Mouse (Mus musculus): ENCODE results near the gene Gp1ba.

Gene Gp1ba

DNA sequence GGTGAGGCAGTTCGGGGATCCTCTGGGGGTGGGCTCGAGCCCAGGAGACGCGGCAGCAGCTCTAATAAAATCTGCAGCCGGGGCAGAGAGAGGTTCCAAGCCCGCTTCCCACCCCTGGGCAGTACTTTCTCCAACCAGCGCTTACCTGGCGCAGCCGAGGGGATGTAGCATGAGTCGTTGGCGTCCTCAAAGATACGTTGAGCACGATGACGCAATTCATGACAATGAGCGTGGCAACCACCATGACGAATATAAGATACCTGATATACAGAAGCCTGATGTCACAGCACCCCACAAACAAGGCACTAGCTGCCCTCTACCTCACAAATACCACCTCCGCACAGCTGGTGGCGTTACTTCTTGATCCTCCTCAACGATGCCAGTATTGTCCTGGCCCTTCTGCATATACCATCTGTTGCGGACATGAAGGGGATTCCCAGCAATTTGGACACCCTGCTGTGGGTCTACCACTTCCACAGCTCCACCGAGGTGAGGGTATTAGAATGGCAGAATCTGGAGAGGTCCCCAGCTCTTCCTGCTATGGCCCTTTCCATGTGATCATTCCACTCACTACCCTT is 23.3 kb upstream of the Gp1ba start, which contains the start of gene 4930544D05Rik:
4930544D05Rik (plus strand) TSS at position 333 of the 578 bp plus-strand sequence.
- Histone ChIP-seq H3K27me3 (ENCODE audit: control insufficient read depth, insufficient read depth, low read length, poor library complexity, severe bottlenecking) (no peaks in the 10 kb centered on the region), H3K36me3 (ENCODE audit: control insufficient read depth, insufficient read depth, low read length, poor library complexity, severe bottlenecking) (no peaks in the 10 kb centered on the region)
- peak; percentile 49 for DNase-seq (ENCODE audit: low read depth, low spot score)

DNA sequence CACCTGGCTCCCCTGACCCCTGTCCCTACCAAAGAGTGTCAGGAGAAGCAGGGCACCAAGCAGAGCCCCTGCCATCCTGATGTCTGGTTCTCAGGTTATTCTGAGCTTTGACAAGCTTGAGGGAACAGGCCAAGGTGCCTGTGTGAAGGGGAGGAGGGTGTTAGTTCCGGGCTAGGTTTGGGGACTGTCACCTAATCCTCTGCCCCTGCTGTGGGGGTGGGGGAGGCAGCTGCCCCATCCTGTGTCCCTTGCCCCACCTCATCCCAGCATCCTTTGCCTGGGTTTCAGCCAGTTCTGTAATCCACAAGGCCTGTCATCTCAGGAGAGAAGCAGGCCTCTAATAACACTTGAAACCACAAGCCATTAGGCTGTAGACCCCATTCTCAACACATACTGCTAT is 19.8 kb upstream of the Gp1ba start, which contains the start of gene Chrne:
Chrne (minus strand) TSS at position 116 of the 400 bp plus-strand sequence.
- H3K36me3 ChIP-seq (ENCODE audit: control insufficient read depth, insufficient read depth, low read length, poor library complexity, severe bottlenecking): no peaks in the 10 kb centered on the region
- H3K27me3 ChIP-seq (ENCODE audit: control insufficient read depth, insufficient read depth, low read length, poor library complexity, severe bottlenecking): no peaks in the 10 kb centered on the region
- no peak for DNase-seq (ENCODE audit: low read depth, low spot score)

DNA sequence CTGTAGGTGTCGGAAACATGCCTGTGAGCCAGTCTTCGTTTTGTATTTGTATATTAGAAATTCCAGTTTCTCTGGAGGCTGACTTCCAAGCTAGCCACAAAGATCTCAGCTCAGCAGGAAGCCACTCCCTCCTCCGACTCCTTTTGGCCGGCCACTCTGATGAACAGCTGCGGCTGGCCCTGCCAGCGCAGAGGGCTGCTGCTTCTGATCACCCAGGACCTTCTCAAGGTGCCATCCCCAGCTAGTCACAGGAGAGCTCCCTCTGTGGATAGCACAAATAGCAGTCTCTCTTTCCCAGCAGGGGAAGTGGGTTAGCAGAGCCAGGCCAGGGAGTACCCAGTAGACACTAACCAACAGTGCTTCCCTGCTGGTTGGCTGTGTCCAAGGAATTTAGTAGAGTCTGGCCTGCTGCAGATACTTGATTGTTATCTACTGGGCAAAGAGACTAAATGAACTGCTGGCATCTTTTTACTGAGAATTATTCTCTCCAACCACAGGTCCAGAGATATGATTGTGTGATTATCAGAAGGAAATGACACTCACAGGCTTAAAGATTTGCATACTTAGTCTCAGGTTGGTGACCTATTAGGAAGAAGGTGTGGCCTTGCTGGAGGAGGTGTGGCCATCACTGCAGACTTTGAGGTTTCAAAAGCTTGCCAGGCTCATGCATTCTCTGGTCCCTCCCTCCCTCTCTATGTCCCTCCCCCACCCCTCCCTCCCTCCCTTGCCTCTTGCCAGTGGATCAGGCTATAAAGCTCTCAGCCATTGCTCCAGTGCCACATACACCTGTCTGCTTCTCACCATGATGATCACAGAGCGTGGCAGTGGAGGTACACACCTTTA is 16.7 kb upstream of the Gp1ba start:
- no peaks in the 10 kb centered on the region for H3K36me3 ChIP-seq (ENCODE audit: control insufficient read depth, insufficient read depth, low read length, poor library complexity, severe bottlenecking)
- peak; percentile 64 for DNase-seq (ENCODE audit: low read depth, low spot score)
- H3K27me3 ChIP-seq (ENCODE audit: control insufficient read depth, insufficient read depth, low read length, poor library complexity, severe bottlenecking): no peaks in the 10 kb centered on the region

DNA sequence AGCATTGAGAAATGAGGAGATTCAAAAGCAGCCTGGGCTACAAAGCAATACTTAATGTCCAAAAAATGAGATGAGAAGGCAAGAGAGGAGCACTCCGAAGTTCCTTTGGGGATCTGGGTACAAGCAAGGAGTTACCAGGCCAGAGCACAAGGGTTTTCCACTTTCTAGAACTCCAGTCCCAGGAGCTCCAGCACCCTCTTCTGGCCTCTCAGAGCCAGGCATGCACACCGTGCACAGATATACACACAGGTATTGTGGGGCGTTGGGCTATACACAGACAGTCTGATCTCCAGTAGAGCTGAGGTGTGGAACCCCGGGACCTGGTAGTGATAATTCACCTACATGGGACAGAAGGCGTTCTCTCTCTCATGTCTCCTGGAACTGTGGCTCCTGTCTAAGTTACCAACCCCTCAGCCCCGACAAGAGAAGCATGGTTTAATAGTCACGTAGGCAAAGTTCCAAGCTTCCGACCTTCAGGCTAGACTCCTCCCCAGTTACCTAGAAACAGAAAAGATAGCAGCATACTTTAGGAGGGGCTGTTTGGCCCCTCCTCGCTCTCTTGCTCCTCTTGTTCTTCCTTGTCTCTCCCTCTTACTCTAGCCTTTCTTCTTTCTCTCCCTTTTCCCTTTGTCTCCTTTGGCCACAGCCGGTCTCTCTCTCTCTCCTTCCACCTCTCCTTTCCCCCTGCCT is 15.7 kb upstream of the Gp1ba start:
- H3K27me3 ChIP-seq (ENCODE audit: control insufficient read depth, insufficient read depth, low read length, poor library complexity, severe bottlenecking): no peaks in the 10 kb centered on the region
- DNase-seq (ENCODE audit: low read depth, low spot score): no peak
- no peaks in the 10 kb centered on the region for H3K36me3 ChIP-seq (ENCODE audit: control insufficient read depth, insufficient read depth, low read length, poor library complexity, severe bottlenecking)

DNA sequence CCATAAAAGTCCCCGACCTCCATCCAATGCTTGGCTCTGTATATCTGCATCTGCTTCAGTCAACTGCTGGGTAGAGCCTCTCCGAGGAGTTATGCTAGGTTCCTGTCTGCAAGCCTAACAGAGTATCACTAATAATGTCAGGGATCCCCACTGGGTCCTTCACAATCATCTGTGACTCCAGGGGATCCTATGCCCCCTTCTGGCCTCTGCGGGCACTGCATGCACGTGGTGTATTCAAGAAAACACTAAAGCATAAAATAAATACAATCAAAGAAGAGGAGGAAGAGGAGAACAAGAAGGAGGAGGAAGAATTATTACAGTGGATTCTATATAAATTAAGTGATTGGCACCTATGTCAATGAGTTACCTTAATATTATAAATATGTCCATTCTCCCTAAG is 13.4 kb upstream of the Gp1ba start:
- no peaks in the 10 kb centered on the region for H3K27me3 ChIP-seq (ENCODE audit: control insufficient read depth, insufficient read depth, low read length, poor library complexity, severe bottlenecking)
- no peaks in the 10 kb centered on the region for H3K36me3 ChIP-seq (ENCODE audit: control insufficient read depth, insufficient read depth, low read length, poor library complexity, severe bottlenecking)
- DNase-seq (ENCODE audit: low read depth, low spot score): peak; percentile 75

GRCm38 (mm10) chr11:70626877-70627276 is 12.0 kb upstream of the Gp1ba start:
- Histone ChIP-seq H3K36me3 (ENCODE audit: control insufficient read depth, insufficient read depth, low read length, poor library complexity, severe bottlenecking) (no peaks in the 10 kb centered on the region), H3K27me3 (ENCODE audit: control insufficient read depth, insufficient read depth, low read length, poor library complexity, severe bottlenecking) (no peaks in the 10 kb centered on the region)
- DNase-seq (ENCODE audit: low read depth, low spot score): no peak

GRCm38 (mm10) chr11:70628431-70628830 is 10.5 kb upstream of the Gp1ba start:
- Histone ChIP-seq H3K36me3 (ENCODE audit: control insufficient read depth, insufficient read depth, low read length, poor library complexity, severe bottlenecking) (no peaks in the 10 kb centered on the region), H3K27me3 (ENCODE audit: control insufficient read depth, insufficient read depth, low read length, poor library complexity, severe bottlenecking) (no peaks in the 10 kb centered on the region)
- no peak for DNase-seq (ENCODE audit: low read depth, low spot score)

- DNase-seq (ENCODE audit: low read depth, low spot score): peak; percentile 78
- Histone ChIP-seq H3K36me3 (ENCODE audit: control insufficient read depth, insufficient read depth, low read length, poor library complexity, severe bottlenecking) (no peaks in the 10 kb centered on the region), H3K27me3 (ENCODE audit: control insufficient read depth, insufficient read depth, low read length, poor library complexity, severe bottlenecking) (no peaks in the 10 kb centered on the region)
Measured at GRCm38 (mm10) chr11:70629557-70629956, 9.4 kb upstream of the Gp1ba start.

- no peak for DNase-seq (ENCODE audit: low read depth, low spot score)
- H3K36me3 ChIP-seq (ENCODE audit: control insufficient read depth, insufficient read depth, low read length, poor library complexity, severe bottlenecking): no peaks in the 10 kb centered on the region
- no peaks in the 10 kb centered on the region for H3K27me3 ChIP-seq (ENCODE audit: control insufficient read depth, insufficient read depth, low read length, poor library complexity, severe bottlenecking)
Measured at GRCm38 (mm10) chr11:70630129-70630528, 8.8 kb upstream of the Gp1ba start.

DNA sequence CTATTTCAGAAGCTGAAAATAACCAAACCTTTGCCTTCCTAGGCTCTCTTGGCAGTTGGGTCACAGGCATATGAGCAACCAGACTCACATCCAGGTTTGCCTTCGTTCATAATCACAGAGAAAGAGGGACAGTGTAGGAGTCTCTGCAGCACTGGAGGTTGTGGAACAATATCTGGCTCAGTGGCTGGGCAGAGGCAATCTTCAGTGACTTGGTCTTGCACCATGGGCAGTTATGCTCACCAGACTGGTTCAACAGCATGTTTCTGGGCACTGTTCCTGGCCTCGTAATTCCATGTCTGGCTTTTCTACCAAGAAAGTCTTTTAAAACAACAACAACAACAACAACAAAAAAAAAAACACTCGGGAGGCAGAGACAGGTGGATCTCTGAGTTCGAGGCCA is 3.3 kb upstream of the Gp1ba start:
- Histone ChIP-seq H3K36me3 (ENCODE audit: control insufficient read depth, insufficient read depth, low read length, poor library complexity, severe bottlenecking) (no peaks in the 10 kb centered on the region), H3K27me3 (ENCODE audit: control insufficient read depth, insufficient read depth, low read length, poor library complexity, severe bottlenecking) (no peaks in the 10 kb centered on the region)
- no peak for DNase-seq (ENCODE audit: low read depth, low spot score)

- no peak for DNase-seq (ENCODE audit: low read depth, low spot score)
- H3K36me3 ChIP-seq (ENCODE audit: control insufficient read depth, insufficient read depth, low read length, poor library complexity, severe bottlenecking): no peaks in the 10 kb centered on the region
- H3K27me3 ChIP-seq (ENCODE audit: control insufficient read depth, insufficient read depth, low read length, poor library complexity, severe bottlenecking): no peaks in the 10 kb centered on the region
Measured at GRCm38 (mm10) chr11:70637764-70638163, 1.2 kb upstream of the Gp1ba start.

- DNase-seq (ENCODE audit: low read depth, low spot score): no peak
- Histone ChIP-seq H3K36me3 (ENCODE audit: control insufficient read depth, insufficient read depth, low read length, poor library complexity, severe bottlenecking) (0 out of 2 replicates have a peak, but pooled peaks cover 2% of the 10 kb centered on the region), H3K27me3 (ENCODE audit: control insufficient read depth, insufficient read depth, low read length, poor library complexity, severe bottlenecking) (no peaks in the 10 kb centered on the region)
Measured at GRCm38 (mm10) chr11:70638293-70638692, 629 bp upstream of the Gp1ba start.

- Histone ChIP-seq H3K36me3 (ENCODE audit: control insufficient read depth, insufficient read depth, low read length, poor library complexity, severe bottlenecking) (peaks cover 6% of the 10 kb centered on the region; the same call in 1 of the 2 replicates), H3K27me3 (ENCODE audit: control insufficient read depth, insufficient read depth, low read length, poor library complexity, severe bottlenecking) (no peaks in the 10 kb centered on the region)
- DNase-seq (ENCODE audit: low read depth, low spot score): no peak
Measured at GRCm38 (mm10) chr11:70639976-70640375, 1.1 kb downstream of the Gp1ba start.

DNA sequence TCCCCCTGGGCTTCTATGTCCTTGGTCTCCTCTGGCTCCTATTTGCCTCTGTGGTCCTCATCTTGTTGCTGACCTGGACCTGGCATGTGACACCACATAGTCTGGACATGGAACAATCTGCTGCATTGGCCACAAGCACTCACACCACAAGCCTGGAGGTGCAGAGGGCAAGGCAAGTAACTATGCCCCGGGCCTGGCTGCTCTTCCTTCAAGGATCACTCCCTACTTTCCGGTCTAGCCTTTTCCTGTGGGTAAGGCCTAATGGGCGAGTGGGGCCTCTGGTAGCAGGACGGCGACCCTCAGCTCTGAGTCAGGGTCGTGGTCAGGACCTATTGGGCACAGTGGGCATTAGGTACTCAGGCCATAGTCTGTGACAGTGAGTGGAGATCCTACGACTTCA is 2.3 kb downstream of the Gp1ba start:
- DNase-seq (ENCODE audit: low read depth, low spot score): no peak
- no peaks in the 10 kb centered on the region for H3K27me3 ChIP-seq (ENCODE audit: control insufficient read depth, insufficient read depth, low read length, poor library complexity, severe bottlenecking)
- H3K36me3 ChIP-seq (ENCODE audit: control insufficient read depth, insufficient read depth, low read length, poor library complexity, severe bottlenecking): peaks cover 6% of the 10 kb centered on the region; the same call in 1 of the 2 replicates

DNA sequence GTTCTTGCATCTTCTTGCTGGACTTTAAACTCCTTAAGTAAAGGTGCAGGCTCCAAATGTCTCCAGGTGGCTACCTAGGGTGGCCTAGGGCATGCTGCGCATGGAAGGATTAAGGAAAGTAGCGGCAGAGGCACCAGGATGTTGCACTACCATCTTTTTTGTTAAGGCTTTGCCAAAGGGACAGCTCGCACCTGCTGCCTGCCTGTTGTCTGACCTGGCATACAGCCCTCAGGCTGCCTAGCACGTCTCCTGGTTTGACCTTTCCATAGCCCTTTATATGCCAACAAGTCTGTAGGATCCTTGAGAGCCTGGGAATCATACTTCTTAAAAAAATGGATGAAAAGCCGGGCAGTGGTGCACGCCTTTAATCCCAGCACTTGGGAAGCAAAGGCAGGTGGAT is 4.1 kb downstream of the Gp1ba start:
- no peak for DNase-seq (ENCODE audit: low read depth, low spot score)
- H3K36me3 ChIP-seq (ENCODE audit: control insufficient read depth, insufficient read depth, low read length, poor library complexity, severe bottlenecking): peaks cover 6% of the 10 kb centered on the region; the same call in 1 of the 2 replicates
- no peaks in the 10 kb centered on the region for H3K27me3 ChIP-seq (ENCODE audit: control insufficient read depth, insufficient read depth, low read length, poor library complexity, severe bottlenecking)

Data from splenic B cell, adult 2 months (primary cell).